Mouse (Mus musculus) hindbrain, postnatal 0 days (tissue): ENCODE measurements around the gene Prelid1. TPM values are rescaled to one million over a fixed set of nuclear protein-coding genes. Genes with fewer than 3 reads are reported as not detected.

ENCODE experiments used
- ATAC-seq: fragments of 200-750 bp; cut with Nextera tagmentation; 2 replicates; pipeline ENCODE4 v1.8.0; 2017; ENCODE audit warnings: mild to moderate bottlenecking, moderate TSS enrichment, moderate library complexity
- DNase-seq: peaks from one replicate; pipeline ENCODE4 v3.0.0-alpha.2; 2015; ENCODE audit warnings: low spot score
- H3K27ac ChIP-seq: fragments of 300-500 bp; sonication (generic); 2 replicates; pipeline ENCODE4 v1.5.1; 2014; ENCODE audit warnings: mild to moderate bottlenecking
- H3K27me3 ChIP-seq: fragments of 300-500 bp; sonication (generic); 2 replicates; pipeline ENCODE4 v1.6.1; 2014; ENCODE audit warnings: low read length, mixed read lengths; ENCODE audit not compliant: insufficient read depth
- H3K36me3 ChIP-seq: fragments of 300-500 bp; sonication (generic); 2 replicates; pipeline ENCODE4 v1.6.1; 2014; ENCODE audit warnings: low read length, mixed read lengths; ENCODE audit not compliant: insufficient read depth
- H3K4me1 ChIP-seq: fragments of 300-500 bp; sonication (generic); 2 replicates; pipeline ENCODE4 v1.6.1; 2014; ENCODE audit warnings: antibody characterized with exemption, low read length, mixed read lengths; ENCODE audit not compliant: insufficient read depth
- H3K4me2 ChIP-seq: fragments of 300-500 bp; sonication (generic); 2 replicates; pipeline ENCODE4 v1.6.1; 2014; ENCODE audit warnings: low read depth, mild to moderate bottlenecking, low read length, moderate library complexity, mixed read lengths
- H3K4me3 ChIP-seq: fragments of 300-500 bp; sonication (generic); 2 replicates; pipeline ENCODE4 v1.5.1; 2014; ENCODE audit warnings: low read length
- H3K9ac ChIP-seq: fragments of 300-500 bp; sonication (generic); replicated peaks from 2 replicates; pipeline ENCODE4 v1.6.1; 2014; ENCODE audit warnings: mild to moderate bottlenecking, low read length, moderate library complexity, mixed read lengths
- H3K9me3 ChIP-seq: fragments of 300-500 bp; sonication (generic); 2 replicates; pipeline ENCODE4 v1.6.1; 2016; ENCODE audit warnings: low read length, mixed read lengths
- CTCF ChIP-seq: IDR thresholded peaks from 2 replicates; pipeline ENCODE4 v1.5.1; 2016; ENCODE audit warnings: antibody characterized with exemption, control low read depth, low read depth
- WGBS: fragments of 180-500 bp; shearing (Covaris S2); extraction: QIAGEN DNeasy Blood & Tissue Kit; methylation state at CpG from one replicate; pipeline ENCODE4 v1.1.7; 2014; 5-methylcytosine and 5-hydroxymethylcytosine counted together
- polyA plus RNA-seq: library from polyadenylated mRNA; unstranded; fragments of >200 nt; fragmentation: Nextera tagmentation; extraction: Ambion mirVana; gene quantifications from 2 replicates; pipeline ENCODE4 v1.2.1, GENCODE M21; 2015
- total RNA-seq: library from RNA; depleted of rRNA; stranded (reverse); fragments of >200 nt; gene quantifications from 2 replicates; pipeline ENCODE4 v1.2.3, GENCODE M21; 2014

Gene Prelid1
- total and polyA plus RNA-seq, 2 experiments from 2014 or later = 197 to 327 TPM

- no peak overlapping the region for H3K4me3 ChIP-seq
- no peak for TF ChIP-seq CTCF
- H3K9me3 ChIP-seq = no peaks in the 10 kb centered on the region
- H3K4me2 ChIP-seq = no peak overlapping the region
- no peak for DNase-seq
- H3K27me3 ChIP-seq = no peaks in the 10 kb centered on the region
- no peak overlapping the region for H3K9ac ChIP-seq
- WGBS = 41% methylated on average over 11 of the region's 11 CpGs
- no peak for ATAC-seq
- peaks cover 29% of the 10 kb centered on the region for H3K36me3 ChIP-seq
- H3K4me1 ChIP-seq = no peaks in the 10 kb centered on the region
- H3K27ac ChIP-seq = no peak overlapping the region
Observed at GRCm38 (mm10) chr13:55342469-55342868, 22.2 kb downstream of the Prelid1 start.

GRCm38 (mm10) chr13:55344286-55344685 lies 24.0 kb downstream of the Prelid1 start:
- no peak for ATAC-seq
- Histone ChIP-seq H3K4me3 (no peak overlapping the region), H3K4me1 (no peaks in the 10 kb centered on the region), H3K9ac (no peak overlapping the region), H3K4me2 (no peak overlapping the region), H3K27ac (no peak overlapping the region), H3K27me3 (no peaks in the 10 kb centered on the region), H3K9me3 (no peaks in the 10 kb centered on the region), H3K36me3 (peaks cover 44% of the 10 kb centered on the region)
- WGBS = 88% methylated on average over 7 of the region's 7 CpGs
- no peak for TF ChIP-seq CTCF
- no peak for DNase-seq

- WGBS = 88% methylated on average over 11 of the region's 11 CpGs
- ATAC-seq (no peak), DNase-seq (no peak)
- TF ChIP-seq CTCF = no peak
- H3K4me1 ChIP-seq = no peaks in the 10 kb centered on the region
- H3K9ac ChIP-seq = no peak overlapping the region
- no peaks in the 10 kb centered on the region for H3K27me3 ChIP-seq
- no peaks in the 10 kb centered on the region for H3K9me3 ChIP-seq
- H3K36me3 ChIP-seq = peaks cover 62% of the 10 kb centered on the region
- H3K27ac ChIP-seq = no peak overlapping the region
- no peak overlapping the region for H3K4me3 ChIP-seq
- H3K4me2 ChIP-seq = no peak overlapping the region
Observed at GRCm38 (mm10) chr13:55346745-55347144, 26.4 kb downstream of the Prelid1 start.

GRCm38 (mm10) chr13:55361145-55361544 lies 40.8 kb downstream of the Prelid1 start:
- ATAC-seq = no peak
- Histone ChIP-seq H3K27me3 (no peaks in the 10 kb centered on the region), H3K9ac (no peak overlapping the region), H3K27ac (no peak overlapping the region), H3K4me3 (peak overlapping the region; percentile 95; the same call in 1 of the 2 replicates), H3K4me2 (peak overlapping the region; percentile 94), H3K4me1 (peaks cover 14% of the 10 kb centered on the region), H3K36me3 (peaks cover 13% of the 10 kb centered on the region; the same call in 1 of the 2 replicates), H3K9me3 (no peaks in the 10 kb centered on the region)
- no peak for TF ChIP-seq CTCF
- DNase-seq = no peak

GRCm38 (mm10) chr13:55361974-55362452 lies 41.7 kb downstream of the Prelid1 start:
- Histone ChIP-seq H3K4me3 (peak overlapping the region; percentile 95), H3K27me3 (no peaks in the 10 kb centered on the region), H3K4me2 (peak overlapping the region; percentile 94), H3K9ac (peak overlapping the region; percentile 94), H3K36me3 (peaks cover 13% of the 10 kb centered on the region; the same call in 1 of the 2 replicates), H3K27ac (peak overlapping the region; percentile 87), H3K4me1 (peaks cover 14% of the 10 kb centered on the region), H3K9me3 (no peaks in the 10 kb centered on the region)
- ATAC-seq (peak; percentile 36), DNase-seq (peak; percentile 7)
- no peak for TF ChIP-seq CTCF
- WGBS = under 1% methylated on average over 32 of the region's 32 CpGs

GRCm38 (mm10) chr13:55362453-55363060 lies 42.3 kb downstream of the Prelid1 start, which contains the start of gene Lman2:
Lman2 (minus strand) TSS chr13:55362783.
- Histone ChIP-seq H3K4me3 (peak within 1 kb of the TSS; percentile 95), H3K36me3 (peaks cover 13% of the 10 kb centered on the region; the same call in 1 of the 2 replicates), H3K27me3 (no peaks in the 10 kb centered on the region), H3K4me2 (peak within 1 kb of the TSS; percentile 94), H3K9me3 (no peaks in the 10 kb centered on the region), H3K4me1 (peaks cover 14% of the 10 kb centered on the region), H3K27ac (peak within 1 kb of the TSS; percentile 87), H3K9ac (peak within 1 kb of the TSS; percentile 94)
- no peak for TF ChIP-seq CTCF
- ATAC-seq (peak; percentile 99), DNase-seq (peak; percentile 100)
- WGBS = under 1% methylated on average over 35 of the region's 35 CpGs

GRCm38 (mm10) chr13:55368401-55368800 lies 48.1 kb downstream of the Prelid1 start:
- H3K27ac ChIP-seq = no peak overlapping the region
- no peak overlapping the region for H3K9ac ChIP-seq
- no peaks in the 10 kb centered on the region for H3K36me3 ChIP-seq
- no peaks in the 10 kb centered on the region for H3K4me1 ChIP-seq
- no peak for TF ChIP-seq CTCF
- WGBS = 78% methylated on average over 7 of the region's 7 CpGs
- H3K4me3 ChIP-seq = no peak overlapping the region
- H3K27me3 ChIP-seq = no peaks in the 10 kb centered on the region
- no peaks in the 10 kb centered on the region for H3K9me3 ChIP-seq
- ATAC-seq (no peak), DNase-seq (no peak)
- no peak overlapping the region for H3K4me2 ChIP-seq
